Mouse (Mus musculus): ENCODE results near the gene Gm32717. TPM values are rescaled to one million over a fixed set of nuclear protein-coding genes. Genes with fewer than 3 reads are reported as not detected.

The Gm32717 gene
- polyA plus RNA-seq (2012; fragmentation: generic; extraction: Trizol), result under 1 TPM; 0.01 to 0.04 TPM

GRCm38 (mm10) chr10:118240680-118241079, at the start of gene Gm32717:
Gene Gm32717, minus strand, starts transcription at chr10:118240780.

DNA sequence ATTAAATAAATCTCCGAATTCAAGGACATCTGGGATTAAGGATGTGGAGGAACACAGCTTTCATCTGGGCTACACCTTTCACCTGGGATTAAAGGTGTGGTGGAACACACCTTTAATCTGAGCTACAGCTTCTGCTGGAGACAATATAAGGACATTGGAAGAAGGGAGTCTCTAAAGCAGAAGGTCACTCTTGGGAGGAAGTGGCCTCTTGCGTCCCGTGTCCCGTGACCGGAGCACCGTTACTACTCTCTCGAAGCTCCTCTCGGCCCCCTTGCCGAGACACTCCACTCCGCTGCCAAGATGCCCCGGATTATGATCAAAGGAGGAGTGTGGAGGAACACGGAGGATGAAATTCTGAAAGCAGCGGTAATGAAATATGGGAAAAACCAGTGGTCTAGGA, 17.8 kb upstream of the Gm32717 start, which contains the start of gene Gm32802:
TSS of gene Gm32802 (plus strand) at position 301 of the 400 bp plus-strand sequence.

DNA sequence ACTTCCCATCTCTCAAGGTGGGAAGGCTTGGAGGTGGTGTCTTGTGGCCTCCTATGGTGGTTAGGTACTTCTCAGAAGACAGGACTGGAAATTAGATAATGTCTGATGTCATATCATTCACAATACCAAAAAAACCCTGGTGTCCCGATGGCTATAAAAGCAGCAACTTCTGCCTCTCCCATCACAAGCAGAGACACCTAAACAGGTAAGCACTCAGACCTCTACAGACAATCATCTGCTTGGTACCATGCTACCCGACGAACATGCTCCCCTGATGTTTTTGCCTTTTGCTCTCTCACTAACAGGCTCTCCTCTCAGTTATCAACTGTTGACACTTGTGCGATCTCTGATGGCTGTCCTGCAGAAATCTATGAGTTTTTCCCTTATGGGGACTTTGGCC, 35.9 kb downstream of the Gm32717 start, which contains the start of gene Il22:
TSS of gene Il22 (plus strand) at position 301 of the 400 bp plus-strand sequence.

Other genes with a start within 250 kb of the Gm32717 start
- 1 to 10 TPM in 1 of 2 experiments, under 1 TPM in 1; 0.43 to 5.3 TPM for gene Mdm1, start 99.0 kb downstream of the Gm32717 start, polyA plus RNA-seq (2012; fragmentation: generic; extraction: Trizol)
- not detected for gene Il22, start 35.8 kb downstream of the Gm32717 start, polyA plus RNA-seq (2012; fragmentation: generic; extraction: Trizol)
- under 1 TPM; 0.01 to 0.04 TPM for gene Gm32802, start 17.9 kb upstream of the Gm32717 start, polyA plus RNA-seq (2012; fragmentation: generic; extraction: Trizol)
- not detected for gene Iltifb, start 54.3 kb upstream of the Gm32717 start, polyA plus RNA-seq (2012; fragmentation: generic; extraction: Trizol)
- gene Gm9040, start 86.2 kb upstream of the Gm32717 start, polyA plus RNA-seq (2012; fragmentation: generic; extraction: Trizol), result not detected
- not detected for gene Gm9044, start 91.6 kb upstream of the Gm32717 start, polyA plus RNA-seq (2012; fragmentation: generic; extraction: Trizol)
- gene Gm9045, start 97.1 kb upstream of the Gm32717 start, polyA plus RNA-seq (2012; fragmentation: generic; extraction: Trizol), result under 1 TPM in 1 of 2 experiments, not detected in 1; 0.07 TPM
- not detected for gene Gm9046, start 102.5 kb upstream of the Gm32717 start, polyA plus RNA-seq (2012; fragmentation: generic; extraction: Trizol)
- gene Gm9048, start 107.9 kb upstream of the Gm32717 start, polyA plus RNA-seq (2012; fragmentation: generic; extraction: Trizol), result not detected
- gene Gm9049, start 113.3 kb upstream of the Gm32717 start, polyA plus RNA-seq (2012; fragmentation: generic; extraction: Trizol), result under 1 TPM in 1 of 2 experiments, not detected in 1; 0.07 TPM
- not detected for gene Ifng, start 200.3 kb upstream of the Gm32717 start, polyA plus RNA-seq (2012; fragmentation: generic; extraction: Trizol)

All from C3H10T1/2 (cell line).